Mouse (Mus musculus) intestine, embryonic 15.5 days (tissue): ENCODE measurements at regions not wholly inside any gene's neighbourhood (a gene's known extent, or its start where the extent isn't known, plus 50 kb on each side); places are given as distances from the start of the nearest gene placed in this dataset.

Experiments used
- ATAC-seq: fragments of 200-750 bp; cut with Nextera tagmentation; 2 replicates; pipeline ENCODE4 v1.8.0; 2017; ENCODE audit warnings: moderate TSS enrichment, moderate library complexity
- H3K27ac ChIP-seq: fragments of 300-500 bp; sonication (generic); 2 replicates; pipeline ENCODE4 v1.5.1; 2015; ENCODE audit warnings: mild to moderate bottlenecking, inconsistent platforms
- H3K27me3 ChIP-seq: fragments of 300-500 bp; sonication (generic); replicated peaks from 2 replicates; pipeline ENCODE4 v1.6.1; 2015; ENCODE audit warnings: inconsistent platforms
- H3K36me3 ChIP-seq: fragments of 300-500 bp; sonication (generic); 2 replicates; pipeline ENCODE4 v1.6.1; 2015; ENCODE audit warnings: inconsistent platforms
- H3K4me1 ChIP-seq: fragments of 300-500 bp; sonication (generic); replicated peaks from 2 replicates; pipeline ENCODE4 v1.6.1; 2015; ENCODE audit warnings: inconsistent platforms
- H3K4me2 ChIP-seq: fragments of 300-500 bp; sonication (generic); replicated peaks from 2 replicates; pipeline ENCODE4 v1.6.1; 2015; ENCODE audit warnings: mild to moderate bottlenecking, inconsistent platforms
- H3K4me3 ChIP-seq: fragments of 300-500 bp; sonication (generic); replicated peaks from 2 replicates; pipeline ENCODE4 v1.5.1; 2015; ENCODE audit warnings: inconsistent platforms
- H3K9ac ChIP-seq: fragments of 300-500 bp; sonication (generic); 2 replicates; pipeline ENCODE4 v1.6.1; 2015; ENCODE audit warnings: inconsistent platforms
- H3K9me3 ChIP-seq: fragments of 300-500 bp; sonication (generic); 2 replicates; pipeline ENCODE4 v1.6.1; 2016; ENCODE audit warnings: inconsistent platforms
- WGBS: fragments of 180-500 bp; shearing (Covaris S2); methylation state at CpG from one replicate; pipeline ENCODE4 v1.1.7; 2015; 5-methylcytosine and 5-hydroxymethylcytosine counted together

- Histone ChIP-seq H3K36me3 (no peaks in the 10 kb centered on the region), H3K9me3 (no peaks in the 10 kb centered on the region), H3K27ac (no peak overlapping the region), H3K9ac (no peak overlapping the region), H3K4me2 (no peak overlapping the region), H3K27me3 (no peaks in the 10 kb centered on the region), H3K4me3 (no peak overlapping the region), H3K4me1 (0 out of 2 replicates have a peak, but pooled peaks cover 3% of the 10 kb centered on the region)
- no peak for ATAC-seq
- WGBS, result 92% methylated on average over 3 of the region's 3 CpGs
Observed at GRCm38 (mm10) chr9:94467846-94468245, 70.0 kb downstream of the 1190002N15Rik start.

GRCm38 (mm10) chr9:94456085-94456531, 81.8 kb downstream of the 1190002N15Rik start:
- Histone ChIP-seq H3K4me2 (no peak overlapping the region), H3K36me3 (no peaks in the 10 kb centered on the region), H3K27me3 (no peaks in the 10 kb centered on the region), H3K9ac (no peak overlapping the region), H3K4me1 (no peaks in the 10 kb centered on the region), H3K27ac (no peak overlapping the region), H3K4me3 (no peak overlapping the region), H3K9me3 (no peaks in the 10 kb centered on the region)
- peak; percentile 92 for ATAC-seq
- WGBS, result 31% methylated on average over 6 of the region's 6 CpGs

GRCm38 (mm10) chr9:94455466-94455865, 82.4 kb downstream of the 1190002N15Rik start:
- H3K4me3 ChIP-seq, result no peak overlapping the region
- H3K27me3 ChIP-seq, result no peaks in the 10 kb centered on the region
- no peaks in the 10 kb centered on the region for H3K9me3 ChIP-seq
- no peak overlapping the region for H3K4me2 ChIP-seq
- 58% methylated on average over 7 of the region's 7 CpGs for WGBS
- ATAC-seq, result no peak
- H3K27ac ChIP-seq, result no peak overlapping the region
- no peaks in the 10 kb centered on the region for H3K4me1 ChIP-seq
- no peak overlapping the region for H3K9ac ChIP-seq
- no peaks in the 10 kb centered on the region for H3K36me3 ChIP-seq

- Histone ChIP-seq H3K27ac (no peak overlapping the region), H3K27me3 (no peaks in the 10 kb centered on the region)
- no peak for ATAC-seq
Observed at GRCm38 (mm10) chr9:94449911-94450310, 88.0 kb downstream of the 1190002N15Rik start.

GRCm38 (mm10) chr9:94446182-94446763, 91.6 kb downstream of the 1190002N15Rik start:
- Histone ChIP-seq H3K9me3 (no peaks in the 10 kb centered on the region), H3K4me1 (no peaks in the 10 kb centered on the region), H3K27ac (no peak overlapping the region), H3K4me2 (no peak overlapping the region), H3K9ac (no peak overlapping the region), H3K4me3 (no peak overlapping the region), H3K36me3 (no peaks in the 10 kb centered on the region), H3K27me3 (no peaks in the 10 kb centered on the region)
- ATAC-seq, result no peak
- 71% methylated on average over 8 of the region's 8 CpGs for WGBS

More at GRCm38 (mm10) chr9:94449911-94450310, 88.0 kb downstream of the 1190002N15Rik start:
- H3K4me3 ChIP-seq, result no peak overlapping the region
- WGBS, result 75% methylated on average over 8 of the region's 8 CpGs
- no peak overlapping the region for H3K9ac ChIP-seq
- no peak overlapping the region for H3K4me2 ChIP-seq
- no peaks in the 10 kb centered on the region for H3K9me3 ChIP-seq
- no peaks in the 10 kb centered on the region for H3K36me3 ChIP-seq
- no peaks in the 10 kb centered on the region for H3K4me1 ChIP-seq

GRCm38 (mm10) chr9:94444140-94444789, 93.6 kb downstream of the 1190002N15Rik start:
- Histone ChIP-seq H3K4me2 (no peak overlapping the region), H3K27ac (no peak overlapping the region), H3K4me1 (no peaks in the 10 kb centered on the region), H3K9me3 (no peaks in the 10 kb centered on the region), H3K4me3 (no peak overlapping the region), H3K36me3 (no peaks in the 10 kb centered on the region), H3K9ac (no peak overlapping the region), H3K27me3 (no peaks in the 10 kb centered on the region)
- no peak for ATAC-seq
- 74% methylated on average over 5 of the region's 5 CpGs for WGBS

- H3K9me3 ChIP-seq, result no peaks in the 10 kb centered on the region
- H3K4me3 ChIP-seq, result no peak overlapping the region
- WGBS, result 68% methylated on average over 4 of the region's 4 CpGs
- no peak overlapping the region for H3K4me2 ChIP-seq
- no peaks in the 10 kb centered on the region for H3K36me3 ChIP-seq
- H3K27ac ChIP-seq, result no peak overlapping the region
- no peak overlapping the region for H3K9ac ChIP-seq
- no peaks in the 10 kb centered on the region for H3K27me3 ChIP-seq
- ATAC-seq, result no peak
- H3K4me1 ChIP-seq, result no peaks in the 10 kb centered on the region
Observed at GRCm38 (mm10) chr9:94441393-94441792, 96.5 kb downstream of the 1190002N15Rik start.

- no peaks in the 10 kb centered on the region for H3K9me3 ChIP-seq
- no peak overlapping the region for H3K4me2 ChIP-seq
- H3K4me3 ChIP-seq, result no peak overlapping the region
- H3K27me3 ChIP-seq, result no peaks in the 10 kb centered on the region
- ATAC-seq, result no peak
- H3K36me3 ChIP-seq, result no peaks in the 10 kb centered on the region
- H3K9ac ChIP-seq, result no peak overlapping the region
- H3K4me1 ChIP-seq, result no peaks in the 10 kb centered on the region
- H3K27ac ChIP-seq, result no peak overlapping the region
Observed at GRCm38 (mm10) chr9:94433468-94433867, 104.4 kb downstream of the 1190002N15Rik start.

- Histone ChIP-seq H3K4me2 (no peak overlapping the region), H3K4me3 (no peak overlapping the region), H3K27ac (no peak overlapping the region), H3K4me1 (no peaks in the 10 kb centered on the region), H3K9ac (no peak overlapping the region), H3K36me3 (no peaks in the 10 kb centered on the region), H3K9me3 (no peaks in the 10 kb centered on the region), H3K27me3 (no peaks in the 10 kb centered on the region)
- ATAC-seq, result no peak
- WGBS, result 91% methylated on average over 3 of the region's 3 CpGs
Observed at GRCm38 (mm10) chr9:94432144-94432747, 105.6 kb downstream of the 1190002N15Rik start.

GRCm38 (mm10) chr9:94431540-94431939, 106.3 kb downstream of the 1190002N15Rik start:
- H3K4me1 ChIP-seq, result no peaks in the 10 kb centered on the region
- 88% methylated on average over 3 of the region's 3 CpGs for WGBS
- no peaks in the 10 kb centered on the region for H3K9me3 ChIP-seq
- H3K9ac ChIP-seq, result no peak overlapping the region
- no peak overlapping the region for H3K27ac ChIP-seq
- no peaks in the 10 kb centered on the region for H3K36me3 ChIP-seq
- H3K27me3 ChIP-seq, result no peaks in the 10 kb centered on the region
- no peak overlapping the region for H3K4me3 ChIP-seq
- H3K4me2 ChIP-seq, result no peak overlapping the region
- ATAC-seq, result no peak

GRCm38 (mm10) chr9:94430996-94431395, 106.9 kb downstream of the 1190002N15Rik start:
- Histone ChIP-seq H3K4me3 (no peak overlapping the region), H3K36me3 (no peaks in the 10 kb centered on the region), H3K4me2 (no peak overlapping the region), H3K4me1 (no peaks in the 10 kb centered on the region), H3K9me3 (no peaks in the 10 kb centered on the region), H3K27me3 (no peaks in the 10 kb centered on the region), H3K27ac (no peak overlapping the region), H3K9ac (no peak overlapping the region)
- 88% methylated on average over 6 of the region's 6 CpGs for WGBS
- ATAC-seq, result no peak

- H3K9ac ChIP-seq, result no peak overlapping the region
- no peaks in the 10 kb centered on the region for H3K4me1 ChIP-seq
- no peaks in the 10 kb centered on the region for H3K36me3 ChIP-seq
- WGBS, result 82% methylated on average over 5 of the region's 5 CpGs
- ATAC-seq, result no peak
- H3K27me3 ChIP-seq, result no peaks in the 10 kb centered on the region
- no peak overlapping the region for H3K27ac ChIP-seq
- H3K4me2 ChIP-seq, result no peak overlapping the region
- no peak overlapping the region for H3K4me3 ChIP-seq
- no peaks in the 10 kb centered on the region for H3K9me3 ChIP-seq
Observed at GRCm38 (mm10) chr9:94426740-94427139, 111.1 kb downstream of the 1190002N15Rik start.

GRCm38 (mm10) chr9:94425804-94426203, 112.1 kb downstream of the 1190002N15Rik start:
- no peak for ATAC-seq
- H3K4me1 ChIP-seq, result no peaks in the 10 kb centered on the region
- no peaks in the 10 kb centered on the region for H3K36me3 ChIP-seq
- no peak overlapping the region for H3K27ac ChIP-seq
- 33% methylated on average over 6 of the region's 6 CpGs for WGBS
- H3K9ac ChIP-seq, result no peak overlapping the region
- no peaks in the 10 kb centered on the region for H3K9me3 ChIP-seq
- H3K4me3 ChIP-seq, result no peak overlapping the region
- no peaks in the 10 kb centered on the region for H3K27me3 ChIP-seq
- H3K4me2 ChIP-seq, result no peak overlapping the region
